Comparison of ENCODE assay signal across 11 mouse cellular contexts in the genomic region with DNA sequence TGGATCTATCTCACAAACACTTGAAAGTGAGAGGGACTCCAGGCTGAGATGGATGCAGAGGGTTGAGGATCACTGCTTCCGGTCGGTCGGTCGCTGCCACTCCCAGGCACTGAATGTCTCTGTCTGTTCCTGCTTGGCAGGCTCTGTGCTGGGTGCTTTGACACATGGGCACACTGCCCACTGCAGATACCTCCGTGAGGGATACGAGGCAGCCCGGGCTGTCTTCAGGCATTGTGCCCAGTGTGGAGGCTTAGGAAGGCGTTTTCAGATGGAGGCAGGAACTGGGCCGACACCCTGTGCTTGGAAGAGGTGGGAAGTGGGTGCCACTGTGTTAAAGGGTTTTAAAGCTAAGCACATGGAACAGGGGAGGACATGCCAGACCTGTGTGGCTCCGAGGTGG. TPM values are rescaled to one million over a fixed set of nuclear protein-coding genes. Genes with fewer than 3 reads are reported as not detected.
DNase-seq lines count a peak whose midpoint lies in the region; ATAC-seq and TF ChIP-seq lines count a peak whose summit lies in the region.
"Had no signal": no experiment of that assay in that cellular context is flagged by ENCODE, and none has a peak within 500 bp of the region (broad histone marks: within the 10 kb centered on the region; RNA-seq: fewer than 3 reads in every experiment).

No protein-coding gene starts in this region.

- H3K27me3 ChIP-seq in small intestine, adult 2 months (ENCODE audit: control insufficient read depth, insufficient read depth, low read length): no peaks in the 10 kb centered on the region

- no peak for TF ChIP-seq CTCF in small intestine, adult 2 months (IDR thresholded peaks at IDR 0.05; ENCODE audit: extremely low read depth, insufficient read length, insufficient replicate concordance, low read depth, low read length)

- TF ChIP-seq POLR2A in small intestine, adult 2 months (IDR thresholded peaks at IDR 0.05; ENCODE audit: low read depth, low read length): no peak

- H3K4me1 ChIP-seq in small intestine, adult 2 months (ENCODE audit: control insufficient read depth, insufficient read depth, insufficient read length, low read length): no peaks in the 10 kb centered on the region

- H3K27ac ChIP-seq in small intestine, adult 2 months (ENCODE audit: insufficient read depth, low read depth, low read length): peak overlapping the region; percentile 12; the same call in 1 of the 2 replicates

- no peak for ATAC-seq in megakaryocyte progenitor cell, adult 5-6 weeks (replicated peaks; ENCODE audit: poor library complexity)

- 17% methylated on average over 10 of the region's 10 CpGs for WGBS in small intestine, adult 2 months

- H3K4me3 ChIP-seq in small intestine, adult 2 months (ENCODE audit: low read depth, low read length): no peak overlapping the region

- H3K36me3 ChIP-seq in small intestine, adult 2 months (ENCODE audit: control insufficient read depth, insufficient read depth, low read length): no peaks in the 10 kb centered on the region

- peak; percentile 33 for DNase-seq in urinary bladder, postnatal 10 days (ENCODE audit: low spot score)
- no peak for DNase-seq in urinary bladder, adult 18-20 months (ENCODE audit: low spot score in 2 of 2)
- DNase-seq in cerebellum, postnatal 36 days: peak; percentile 51
- peak; percentile 65 to 76 for DNase-seq in heart, postnatal 14 days
- peak; percentile 75 for DNase-seq in left cerebral cortex, postnatal 4 days
- DNase-seq in neural tube, embryonic 10.5 days (ENCODE audit: extremely low spot score, low spot score): no peak

- intact Hi-C loops in heart, postnatal 14 days (cut with DNase I): no loop called here
- intact Hi-C loops in left cerebral cortex, postnatal 4 days (cut with DNase I): no loop called here

RNA-seq across cellular contexts. Expression of a gene that starts 50.7 kb away (rescaled TPM):
- not detected for total RNA-seq in heart, postnatal 14 days (2021)
- not detected for total RNA-seq in left cerebral cortex, postnatal 4 days (2021)
- not detected in 2 replicates for polyA plus RNA-seq in small intestine, adult 2 months (2012; rRNA removed)
- not detected in 2 replicates for total RNA-seq in megakaryocyte progenitor cell, adult 5-6 weeks (2015)
- total RNA-seq in megakaryocyte progenitor cell, adult 5-6 weeks (2017): not detected in 2 replicates
- total RNA-seq: gastrocnemius, postnatal 4 days had no signal
- polyA plus RNA-seq: liver, embryonic 16.5 days; testis, adult 2 months had no signal

Comparison
In these comparisons a context has a peak if more than half of its experiments do, and no peak if none do; other contexts are left out.
1. DNase-seq: peak in urinary bladder, postnatal 10 days (single experiment), cerebellum, postnatal 36 days (2 of 2), heart, postnatal 14 days (2 of 2) and left cerebral cortex, postnatal 4 days (single experiment); none in urinary bladder, adult 18-20 months (0 of 2) and neural tube, embryonic 10.5 days (single experiment).